Mouse (Mus musculus) kidney, adult 2 months (tissue): ENCODE measurements around the gene Zfp94.

ENCODE experiments used
- CTCF ChIP-seq: fragments of 200-500 bp; conservative IDR thresholded peaks from 2 replicates; pipeline ENCODE4 v1.5.1; 2011; ENCODE audit warnings: low read depth, mild to moderate bottlenecking, control low read depth, low read length, moderate library complexity, mixed read lengths; ENCODE audit not compliant: insufficient read depth, insufficient read length
- POLR2A ChIP-seq: fragments of 200-500 bp; IDR thresholded peaks from one replicate; pipeline ENCODE4 v1.6.1; 2011; ENCODE audit warnings: low read depth, low read length, control low read depth

GRCm38 (mm10) chr7:24291387-24292090 lies 24.9 kb downstream of the Zfp94 start:
- no peak for TF ChIP-seq CTCF
- TF ChIP-seq POLR2A: no peak
